Mouse (Mus musculus) retina, embryonic 14.5 days (tissue): Measurements from ENCODE around the gene Dynlt1f.
"Not testable (repeated sequence)": the region's sequence is repeated elsewhere in the genome, so short reads cannot be mapped to it uniquely, and the experiment has no call there.

Source experiments
- DNase-seq: peaks from one replicate; pipeline ENCODE4 v3.0.0-alpha.2; 2015; ENCODE audit warnings: low spot score

Dynlt1f gene

GRCm38 (mm10) chr17:6661093-6661816 is 5.6 kb upstream of the Dynlt1f start:
- DNase-seq, result peak; percentile 16

GRCm38 (mm10) chr17:6660589-6660988 is 4.9 kb upstream of the Dynlt1f start:
- not testable (repeated sequence) for DNase-seq

DNA sequence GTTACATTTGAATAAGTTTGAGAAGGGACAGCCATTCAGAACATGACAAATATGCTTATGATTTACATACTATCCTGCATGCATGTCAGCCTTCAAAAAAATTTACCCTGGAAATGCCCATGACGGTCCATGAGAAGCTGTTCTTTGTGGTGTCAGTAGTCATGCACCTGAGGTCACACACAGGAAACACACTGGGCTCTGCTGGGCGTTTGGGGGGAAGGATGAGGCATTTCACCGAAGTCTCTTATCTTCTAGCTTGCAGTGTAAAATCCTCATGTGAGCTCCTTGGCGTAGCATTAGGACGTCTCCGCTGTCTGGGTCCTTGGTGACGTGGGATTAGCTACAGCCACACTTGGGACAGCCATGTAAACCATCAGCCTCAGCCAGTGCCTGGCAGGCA is 3.1 kb upstream of the Dynlt1f start, which contains the start of gene Sytl3:
Sytl3 (plus strand) TSS at position 293 of the 400 bp plus-strand sequence.
- not testable (repeated sequence) for DNase-seq

- not testable (repeated sequence) for DNase-seq
Measured at GRCm38 (mm10) chr17:6656471-6656870, 771 bp upstream of the Dynlt1f start.

DNA sequence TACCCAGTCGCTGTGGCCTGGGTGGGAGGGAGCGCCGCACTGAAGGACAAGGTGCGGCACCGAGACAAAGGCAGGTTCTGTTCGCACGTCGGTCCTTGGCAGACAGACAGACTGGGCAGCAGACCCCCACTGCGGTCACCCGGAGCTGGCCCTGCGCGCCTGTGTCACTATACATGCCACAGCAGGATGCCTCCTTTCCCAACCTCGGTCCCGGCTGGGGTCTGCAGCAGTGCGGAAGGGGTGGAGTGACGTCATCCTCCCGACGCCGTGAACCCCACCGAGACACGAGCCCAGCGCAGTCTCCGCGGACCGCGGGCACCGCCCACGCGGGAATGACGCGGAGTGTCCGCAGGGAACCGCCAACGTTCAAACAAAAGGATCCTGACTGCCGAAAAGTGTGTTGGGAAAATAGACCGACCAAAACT is 601 bp downstream of the Dynlt1f start:
- DNase-seq, result peak; percentile 91

DNA sequence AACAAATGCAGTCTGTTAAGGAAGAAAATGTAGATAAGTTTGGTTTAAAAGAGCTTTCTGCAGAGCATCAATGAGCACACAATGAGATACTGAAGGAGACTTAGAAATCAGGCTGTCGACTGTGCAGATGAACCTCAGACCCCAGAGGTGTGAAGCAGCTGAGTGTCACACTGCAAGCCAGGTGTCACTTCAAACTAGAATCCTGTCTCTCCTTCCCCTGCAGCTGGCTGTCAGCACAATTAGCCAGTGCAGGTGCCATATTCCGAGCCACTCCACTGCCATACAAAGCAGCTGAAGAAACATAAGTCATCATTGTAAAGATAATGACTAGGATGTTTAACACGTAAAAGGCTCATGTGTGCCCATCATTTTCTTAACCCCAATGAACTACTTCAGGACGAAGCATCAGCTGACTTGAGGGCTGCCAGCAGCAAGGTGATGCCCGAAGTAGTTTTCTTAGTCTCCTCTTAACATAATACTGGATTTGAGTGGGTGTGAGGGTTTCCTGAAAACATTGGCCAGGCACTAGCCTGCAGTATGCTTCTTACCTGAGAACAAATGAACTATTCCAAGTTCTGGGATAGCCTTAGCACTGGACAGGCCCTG is 2.3 kb downstream of the Dynlt1f start:
- not testable (repeated sequence) for DNase-seq

DNA sequence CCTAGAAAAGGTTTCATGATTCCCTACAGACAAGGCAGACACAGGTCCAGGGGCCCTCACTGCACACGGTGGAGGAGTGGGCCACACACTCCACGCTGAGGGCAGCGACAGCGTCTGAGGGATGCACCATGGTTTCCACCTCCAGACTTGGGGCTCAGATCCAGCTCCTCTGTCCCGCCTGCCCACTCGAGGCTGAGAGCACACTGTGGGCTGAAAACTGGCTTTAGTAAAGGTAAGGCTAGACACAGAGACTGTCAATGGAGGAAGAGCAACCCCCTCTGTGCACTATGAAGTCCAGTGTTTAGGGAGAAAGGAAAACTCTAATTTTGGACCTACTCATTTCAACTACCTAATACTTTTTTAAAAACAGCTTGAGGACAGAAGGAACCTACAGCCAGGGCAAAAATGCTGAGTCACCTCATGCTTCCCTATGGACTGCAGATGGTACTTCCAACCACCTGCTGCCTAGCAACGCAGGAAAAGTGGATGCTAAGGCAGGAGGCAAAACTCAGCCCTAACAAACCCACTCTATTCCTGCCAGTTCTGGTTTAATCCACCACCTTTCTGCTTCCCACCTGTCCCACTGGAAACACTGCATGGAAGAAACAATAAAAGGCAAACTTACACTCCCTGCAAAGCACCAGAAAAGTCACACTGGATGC is 4.7 kb downstream of the Dynlt1f start:
- not testable (repeated sequence) for DNase-seq

DNA sequence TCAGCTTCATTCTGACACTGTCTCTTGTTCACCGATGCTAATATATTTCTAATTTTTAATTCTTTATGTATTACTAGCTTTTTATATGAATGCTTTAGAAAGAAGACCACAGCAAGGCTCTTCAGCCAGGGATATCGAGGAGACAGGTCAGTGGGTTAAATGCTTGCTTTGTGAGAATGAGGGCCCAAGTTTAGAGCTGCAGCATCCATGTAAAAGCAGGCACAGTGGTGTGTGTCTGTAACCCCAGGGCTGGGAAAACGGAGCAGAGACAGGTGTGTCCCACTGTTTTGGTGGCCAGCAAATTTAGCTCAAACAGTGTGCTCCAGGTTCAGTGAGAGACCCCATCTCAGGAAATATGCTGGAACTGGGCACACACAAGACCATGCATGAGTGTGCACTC is 8.2 kb downstream of the Dynlt1f start:
- not testable (repeated sequence) for DNase-seq

DNA sequence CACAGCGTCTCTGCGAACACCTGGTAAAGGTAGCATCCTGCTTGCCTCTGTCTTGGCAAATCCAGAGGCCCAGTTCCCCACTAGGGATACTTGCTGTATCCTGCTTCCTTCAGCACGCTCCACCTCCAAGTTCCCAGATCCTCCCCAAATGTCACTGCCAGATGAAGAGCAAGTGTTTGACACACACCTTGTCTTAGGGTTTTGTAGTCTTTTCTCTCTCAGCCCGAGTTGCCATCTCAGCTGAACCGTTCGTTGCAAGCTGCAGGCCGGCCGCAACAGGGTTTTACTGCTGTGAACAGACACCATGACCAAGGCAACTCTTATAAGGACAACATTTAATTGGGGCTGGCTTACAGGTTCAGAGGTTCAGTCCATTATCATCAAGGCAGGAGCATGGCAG is 8.9 kb downstream of the Dynlt1f start:
- not testable (repeated sequence) for DNase-seq

- DNase-seq, result not testable (repeated sequence)
Measured at GRCm38 (mm10) chr17:6645668-6646067, 10.0 kb downstream of the Dynlt1f start.

DNA sequence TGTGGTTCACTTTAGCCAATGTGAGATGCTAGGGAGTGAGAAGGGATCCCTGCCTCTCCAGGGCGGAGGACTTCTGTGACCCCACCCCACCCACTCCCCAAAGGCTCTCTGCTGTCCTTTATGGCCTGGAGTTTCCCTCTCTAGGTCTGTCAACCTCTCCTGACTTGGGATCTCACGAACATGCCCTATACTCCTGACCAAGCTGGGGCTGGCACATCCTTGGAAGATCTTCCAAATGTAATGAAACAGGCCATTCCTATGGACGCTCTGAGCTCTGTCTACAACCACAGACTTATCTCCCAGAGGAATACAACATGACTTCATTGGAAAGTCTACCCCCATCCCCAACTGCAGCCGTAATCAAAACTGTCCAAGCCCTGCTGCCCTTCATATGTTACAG is 11.0 kb downstream of the Dynlt1f start:
- not testable (repeated sequence) for DNase-seq

DNA sequence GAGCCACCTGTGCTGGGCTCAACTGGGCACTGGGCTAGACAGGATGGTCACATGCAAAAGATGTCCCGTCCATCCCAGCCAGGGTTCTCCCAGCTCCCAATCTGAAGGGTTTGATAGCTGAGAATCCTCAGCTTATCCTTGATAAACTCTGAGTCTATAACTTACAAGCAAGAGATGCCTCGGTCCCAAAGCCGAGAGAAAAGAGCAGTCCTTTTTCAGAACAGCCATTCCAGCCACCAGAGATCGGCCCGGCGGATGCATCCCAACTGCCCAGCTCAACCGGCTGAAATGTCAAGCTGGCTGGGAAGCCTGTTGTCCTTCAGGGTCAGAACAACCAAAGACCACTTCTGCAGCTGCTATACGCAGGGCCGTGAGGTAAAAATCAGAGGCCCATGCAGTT is 11.5 kb downstream of the Dynlt1f start:
- DNase-seq, result not testable (repeated sequence)

DNA sequence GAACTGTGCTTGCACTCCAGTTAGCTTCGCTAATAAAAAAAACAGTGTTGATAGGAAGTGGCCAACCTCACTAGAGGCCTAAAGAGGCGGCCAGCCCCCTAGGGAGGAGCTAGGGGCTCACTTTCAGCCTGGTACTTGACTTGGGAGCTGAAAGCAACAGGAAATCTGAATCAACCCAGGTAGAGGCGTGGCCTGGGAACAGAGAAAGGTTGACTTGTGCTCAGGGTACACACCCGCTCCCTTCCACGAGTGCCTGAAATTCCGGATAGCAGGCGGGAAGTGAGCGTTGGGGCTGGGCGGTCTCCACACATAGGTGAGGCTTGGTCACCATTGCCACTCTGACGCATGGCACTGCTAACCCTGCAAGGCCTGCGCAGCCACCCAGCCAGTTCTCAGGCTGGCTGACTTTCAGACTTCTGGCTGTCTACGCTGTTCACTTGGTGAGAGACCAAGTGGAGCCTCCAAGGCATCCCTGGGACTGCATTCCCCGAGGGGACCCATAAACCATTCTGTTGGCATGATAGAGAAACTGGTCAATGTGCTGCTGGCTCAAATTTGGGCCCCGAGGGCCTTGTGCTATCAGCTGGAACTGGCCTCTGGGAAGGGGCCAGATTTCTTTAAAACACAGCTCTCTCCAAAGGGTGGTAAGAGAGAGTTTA is 14.8 kb downstream of the Dynlt1f start:
- not testable (repeated sequence) for DNase-seq

- not testable (repeated sequence) for DNase-seq
Measured at GRCm38 (mm10) chr17:6640044-6640637, 15.6 kb downstream of the Dynlt1f start.

DNA sequence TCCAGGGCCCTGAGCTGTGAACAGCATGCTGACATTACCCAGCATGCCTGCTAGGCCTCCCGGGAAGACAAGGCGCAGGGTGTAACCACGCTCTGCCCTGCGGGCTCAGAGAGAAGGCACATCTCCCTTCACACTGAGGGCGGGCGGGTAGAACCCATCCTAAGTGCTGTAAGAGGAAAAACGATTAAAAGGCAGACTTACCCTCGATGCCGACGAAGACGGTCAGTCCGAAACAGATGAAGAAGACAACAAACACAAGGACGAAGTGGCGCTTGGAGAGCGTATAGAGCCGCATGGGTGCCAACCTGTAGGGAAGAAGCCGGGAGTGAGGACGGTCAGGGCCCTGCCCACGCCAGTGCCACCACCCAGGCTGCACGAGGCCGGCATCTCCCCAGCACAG is 16.2 kb downstream of the Dynlt1f start:
- not testable (repeated sequence) for DNase-seq

GRCm38 (mm10) chr17:6638444-6638843 is 17.3 kb downstream of the Dynlt1f start:
- not testable (repeated sequence) for DNase-seq

- DNase-seq, result not testable (repeated sequence)
Measured at GRCm38 (mm10) chr17:6637434-6637833, 18.3 kb downstream of the Dynlt1f start.

DNA sequence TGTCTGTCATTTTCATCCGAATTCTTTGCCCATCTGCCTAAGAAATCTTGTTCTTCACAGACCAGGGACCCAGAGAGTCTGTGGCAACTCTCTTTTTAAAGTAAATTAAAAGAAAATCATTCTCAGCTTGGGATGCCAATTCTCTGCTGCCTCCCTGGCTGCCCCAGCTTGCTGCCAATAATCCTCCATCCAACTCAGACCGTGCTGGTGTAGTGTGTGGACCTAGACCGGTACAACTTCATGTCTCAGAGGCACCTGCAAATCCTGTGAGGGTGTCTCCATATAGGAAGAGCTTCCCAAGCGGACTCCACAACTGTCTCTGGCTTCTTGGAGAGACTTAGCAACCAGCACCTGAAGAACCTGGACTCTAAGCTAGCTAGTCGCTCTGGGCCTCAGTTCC is 18.8 kb downstream of the Dynlt1f start:
- DNase-seq, result no peak

GRCm38 (mm10) chr17:6635781-6636180 is 19.9 kb downstream of the Dynlt1f start:
- DNase-seq, result not testable (repeated sequence)

DNA sequence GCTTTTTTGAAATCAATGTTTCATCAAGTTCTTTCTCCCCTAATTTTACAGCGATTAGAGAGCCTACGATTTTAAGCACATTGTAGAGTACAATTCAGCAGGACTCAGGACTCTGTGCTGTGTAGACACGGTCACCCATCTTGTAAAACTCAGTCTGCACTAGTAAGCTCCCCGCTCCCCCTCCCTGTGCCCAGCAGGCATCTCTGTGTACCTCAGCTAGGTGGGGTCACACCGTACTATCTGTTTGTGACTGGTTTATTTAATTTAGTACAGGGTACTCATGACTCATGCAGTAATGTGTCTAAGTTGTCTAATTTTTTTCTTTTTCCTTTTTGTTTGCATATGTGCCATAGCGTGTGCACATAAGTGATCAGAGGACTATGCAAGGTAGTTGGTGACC is 22.9 kb downstream of the Dynlt1f start:
- not testable (repeated sequence) for DNase-seq

GRCm38 (mm10) chr17:6630398-6630797 is 25.3 kb downstream of the Dynlt1f start:
- DNase-seq, result not testable (repeated sequence)
